Mouse (Mus musculus) ES-E14 (cell line): ENCODE results near the gene Shroom3. TPM values are rescaled to one million over a fixed set of nuclear protein-coding genes. Genes with fewer than 3 reads are reported as not detected.

Experiments
- DNase-seq: peaks from one replicate; pipeline ENCODE4 v3.0.0-alpha.2; 2013; ENCODE audit warnings: low read depth, low spot score
- H3K27ac ChIP-seq: 2 replicates; pipeline ENCODE4 v1.5.1; 2012; ENCODE audit warnings: low read depth, mild to moderate bottlenecking, low read length, moderate library complexity, mixed read lengths; ENCODE audit not compliant: poor library complexity, insufficient read depth, severe bottlenecking
- H3K36me3 ChIP-seq: 2 replicates; pipeline ENCODE4 v1.6.1; 2012; ENCODE audit warnings: mild to moderate bottlenecking, low read length, moderate library complexity, mixed read lengths; ENCODE audit not compliant: control insufficient read depth, poor library complexity, insufficient read depth, severe bottlenecking
- H3K4me1 ChIP-seq, 2 experiments: fragments of 150-350 bp in 1 of 2; sonication (generic) in 1 of 2; 2 replicates each; pipeline ENCODE4 v1.6.1; 2012; ENCODE audit warnings: low read length in 2 of 2, mild to moderate bottlenecking in 1 of 2, mixed read lengths in 1 of 2; ENCODE audit not compliant: control insufficient read depth in 2 of 2, insufficient read depth in 2 of 2, poor library complexity in 1 of 2
- H3K4me3 ChIP-seq, 2 experiments: fragments of 150-350 bp in 1 of 2; sonication (generic) in 1 of 2; 2 replicates each; pipeline ENCODE4 v1.5.1; 2012; ENCODE audit warnings: low read length in 2 of 2, low read depth in 1 of 2, mild to moderate bottlenecking in 1 of 2, mixed read lengths in 1 of 2; ENCODE audit not compliant: insufficient read depth in 1 of 2, poor library complexity in 1 of 2, severe bottlenecking in 1 of 2
- H3K9ac ChIP-seq: 2 replicates; pipeline ENCODE4 v1.6.1; 2012; ENCODE audit warnings: low read depth, mild to moderate bottlenecking, low read length, mixed read lengths; ENCODE audit not compliant: poor library complexity, insufficient read depth, severe bottlenecking
- H3K9me3 ChIP-seq: fragments of 150-350 bp; sonication (generic); 2 replicates; pipeline ENCODE4 v1.6.1; 2012; ENCODE audit warnings: low read depth, mild to moderate bottlenecking, low read length; ENCODE audit not compliant: control insufficient read depth, insufficient read depth
- CHD2 ChIP-seq: IDR thresholded peaks from 2 replicates; pipeline ENCODE4 v1.6.1; 2014; ENCODE audit warnings: mild to moderate bottlenecking, low read depth, low read length, inconsistent platforms
- HCFC1 ChIP-seq: IDR thresholded peaks from 2 replicates; pipeline ENCODE4 v1.6.1; 2012; ENCODE audit warnings: low read length, inconsistent platforms, borderline replicate concordance; ENCODE audit not compliant: insufficient read depth
- MAFK ChIP-seq: IDR thresholded peaks from 2 replicates; pipeline ENCODE4 v1.6.1; 2014; ENCODE audit warnings: mild to moderate bottlenecking, low read depth, low read length, inconsistent platforms; ENCODE audit not compliant: insufficient read depth
- ZC3H11A ChIP-seq: IDR thresholded peaks from 2 replicates; pipeline ENCODE4 v1.6.1; 2012; ENCODE audit warnings: low read depth, mild to moderate bottlenecking, inconsistent platforms, low read length, borderline replicate concordance
- ZNF384 ChIP-seq: IDR thresholded peaks from 2 replicates; pipeline ENCODE4 v1.6.1; 2012; ENCODE audit warnings: low read depth, low read length, inconsistent platforms
- in situ Hi-C, 2 experiments: fragments of 600-800 bp; cut with MboI; formaldehyde crosslinking; loops; one replicate each; pipeline ENCODE4 v1.15.1; 2025; ENCODE audit warnings: low sequenced_read_pairs in 2 of 2, inconsistent platforms in 1 of 2; ENCODE audit not compliant: unreplicated experiment in 2 of 2
- total RNA-seq: library from RNA; depleted of rRNA; stranded (reverse); fragments of 300-350 nt; gene quantifications from 2 replicates; pipeline ENCODE4 v1.2.3, GENCODE M21; 2012

Gene Shroom3
- total RNA-seq, 1 experiment = 34.1 TPM

DNA sequence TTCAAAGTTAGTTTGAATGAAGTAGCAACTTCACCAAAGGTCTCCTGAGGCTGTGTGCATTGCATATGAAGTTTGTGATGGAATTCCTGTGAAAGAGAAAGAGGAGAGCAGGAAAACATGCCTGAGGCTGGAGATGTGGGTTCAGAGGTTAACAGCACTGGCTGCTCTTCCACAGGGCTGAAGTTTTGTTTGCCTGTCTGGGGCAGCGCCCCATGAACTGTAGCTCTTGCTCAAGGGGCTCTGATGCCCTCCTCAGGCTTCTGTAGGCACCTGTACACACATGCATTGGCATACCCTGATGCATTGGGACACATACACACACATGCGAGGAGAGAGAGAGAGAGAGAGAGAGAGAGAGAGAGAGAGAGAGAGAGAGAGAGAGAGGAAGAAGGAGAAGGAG lies 32.7 kb downstream of the Shroom3 start:
- TF ChIP-seq MAFK (no peak), HCFC1 (no peak), ZC3H11A (no peak), ZNF384 (no peak), CHD2 (no peak)
- H3K4me3 ChIP-seq = no peak overlapping the region
- H3K9ac ChIP-seq = no peak overlapping the region
- in situ Hi-C loops = loop anchor here in 1 of 2 experiments (25.0 kb wide), 1 partner anchor 246 kb away; no protein-coding TSS in a partner anchor
- H3K4me1 ChIP-seq = no peaks in the 10 kb centered on the region
- H3K9me3 ChIP-seq = no peaks in the 10 kb centered on the region
- no peaks in the 10 kb centered on the region for H3K36me3 ChIP-seq
- no peak overlapping the region for H3K27ac ChIP-seq
- no peak for DNase-seq

GRCm38 (mm10) chr5:92717666-92718360 lies 34.6 kb downstream of the Shroom3 start:
- Histone ChIP-seq H3K36me3 (no peaks in the 10 kb centered on the region), H3K4me1 (no peaks in the 10 kb centered on the region), H3K9me3 (no peaks in the 10 kb centered on the region), H3K27ac (no peak overlapping the region), H3K4me3 (no peak overlapping the region), H3K9ac (no peak overlapping the region)
- no peak for DNase-seq
- TF ChIP-seq ZC3H11A = no peak
- no peak for TF ChIP-seq MAFK
- TF ChIP-seq CHD2 = no peak
- no peak for TF ChIP-seq HCFC1
- no peak for TF ChIP-seq ZNF384
- in situ Hi-C loops = loop anchor here in 1 of 2 experiments (25.0 kb wide), 1 partner anchor 244 kb away; no protein-coding TSS in a partner anchor

GRCm38 (mm10) chr5:92718856-92719255 lies 35.6 kb downstream of the Shroom3 start:
- no peaks in the 10 kb centered on the region for H3K36me3 ChIP-seq
- H3K9me3 ChIP-seq = no peaks in the 10 kb centered on the region
- DNase-seq = no peak
- in situ Hi-C loops = loop anchor here in 1 of 2 experiments (25.0 kb wide), 1 partner anchor 243 kb away; no protein-coding TSS in a partner anchor
- TF ChIP-seq ZC3H11A = no peak
- TF ChIP-seq ZNF384 = no peak
- no peak for TF ChIP-seq CHD2
- TF ChIP-seq MAFK = no peak
- no peak for TF ChIP-seq HCFC1
- H3K9ac ChIP-seq = no peak overlapping the region
- H3K4me1 ChIP-seq = no peaks in the 10 kb centered on the region
- H3K27ac ChIP-seq = no peak overlapping the region
- H3K4me3 ChIP-seq = no peak overlapping the region

DNA sequence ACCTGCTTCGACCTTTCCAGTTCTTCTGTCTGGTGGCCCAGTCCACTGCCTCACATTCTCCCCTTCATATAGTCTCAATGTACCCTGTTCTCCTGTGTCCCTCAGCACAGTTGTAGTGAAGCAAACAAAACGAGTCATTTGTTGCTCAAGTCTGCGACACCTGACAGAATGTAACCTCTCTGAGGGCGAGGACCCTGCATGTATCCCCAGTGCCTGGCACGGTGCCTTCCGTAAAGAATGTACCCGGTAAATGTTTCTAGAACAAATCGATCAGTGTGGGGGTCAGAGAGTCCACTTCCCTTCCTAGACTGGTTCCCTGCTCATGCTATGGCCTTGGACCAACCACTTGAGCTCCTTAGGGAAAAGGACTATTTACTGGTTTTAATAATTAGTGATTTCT lies 38.4 kb downstream of the Shroom3 start:
- no peak overlapping the region for H3K27ac ChIP-seq
- in situ Hi-C loops = loop anchor here in 1 of 2 experiments (25.0 kb wide), 1 partner anchor 241 kb away; no protein-coding TSS in a partner anchor
- TF ChIP-seq CHD2 (no peak), ZNF384 (no peak), ZC3H11A (no peak), HCFC1 (no peak), MAFK (no peak)

More for the DNA sequence above, 38.4 kb downstream of the Shroom3 start:
- Histone ChIP-seq H3K4me1 (no peaks in the 10 kb centered on the region), H3K36me3 (no peaks in the 10 kb centered on the region), H3K4me3 (no peak overlapping the region), H3K9ac (no peak overlapping the region), H3K9me3 (no peaks in the 10 kb centered on the region)
- no peak for DNase-seq
